Mouse (Mus musculus) spleen, adult 2 months (tissue): ENCODE measurements around the gene Zdhhc7. TPM values are rescaled to one million over a fixed set of nuclear protein-coding genes. Genes with fewer than 3 reads are reported as not detected.
A peak's percentile ranks its signal among the peaks of the same experiment; 100 is the strongest.

Experiments
- DNase-seq, 2 experiments: peaks; one replicate each; pipeline versions ENCODE4 v3.0.0 to v3.0.0-alpha.2; 2012 to 2021; ENCODE audit warnings: low spot score in 2 of 2, low read depth in 1 of 2
- H3K27ac ChIP-seq: fragments of 200-500 bp; 2 replicates; pipeline ENCODE4 v1.5.1; 2012; ENCODE audit warnings: low read length, inconsistent platforms; ENCODE audit not compliant: insufficient read depth
- H3K27me3 ChIP-seq: fragments of 200-500 bp; 2 replicates; pipeline ENCODE4 v1.6.1; 2012; ENCODE audit warnings: mild to moderate bottlenecking, moderate library complexity, low read length, inconsistent platforms; ENCODE audit not compliant: control insufficient read depth, insufficient read depth
- H3K36me3 ChIP-seq: fragments of 200-500 bp; 2 replicates; pipeline ENCODE4 v1.6.1; 2012; ENCODE audit warnings: mild to moderate bottlenecking, low read length, inconsistent platforms; ENCODE audit not compliant: control insufficient read depth, insufficient read depth
- H3K4me1 ChIP-seq: fragments of 200-500 bp; 2 replicates; pipeline ENCODE4 v1.6.1; 2011; ENCODE audit warnings: inconsistent platforms; ENCODE audit not compliant: control insufficient read depth, insufficient read depth, insufficient read length
- H3K4me3 ChIP-seq: fragments of 200-500 bp; 2 replicates; pipeline ENCODE4 v1.5.1; 2011; ENCODE audit warnings: mild to moderate bottlenecking, inconsistent platforms; ENCODE audit not compliant: insufficient read depth, insufficient read length; ENCODE audit errors: extremely low read depth
- CTCF ChIP-seq: fragments of 200-500 bp; IDR thresholded peaks from 2 replicates; pipeline ENCODE4 v1.5.1; 2011; ENCODE audit warnings: mild to moderate bottlenecking, inconsistent platforms; ENCODE audit not compliant: insufficient read depth, insufficient read length, insufficient replicate concordance; ENCODE audit errors: extremely low read depth
- POLR2A ChIP-seq: fragments of 200-500 bp; IDR thresholded peaks from 2 replicates; pipeline ENCODE4 v1.6.1; 2011; ENCODE audit warnings: low read depth, low read length, inconsistent platforms
- WGBS: fragments of 180-500 bp; shearing (Covaris S2); methylation state at CpG from one replicate; pipeline ENCODE4 v1.1.7; 2018; 5-methylcytosine and 5-hydroxymethylcytosine counted together
- polyA plus RNA-seq: library from polyadenylated mRNA; depleted of rRNA; stranded (reverse); fragments of >200 nt; gene quantifications from 2 replicates; pipeline ENCODE4 v1.2.3, GENCODE M21; 2012

Zdhhc7 gene
- polyA plus RNA-seq, 1 experiment, result 45.8 TPM

GRCm38 (mm10) chr8:120138958-120139357 is 37.7 kb upstream of the Zdhhc7 start:
- H3K4me1 ChIP-seq, result no peaks in the 10 kb centered on the region
- H3K27me3 ChIP-seq, result no peaks in the 10 kb centered on the region
- H3K4me3 ChIP-seq, result no peak overlapping the region
- DNase-seq, result no peak
- no peak overlapping the region for H3K27ac ChIP-seq
- 91% methylated on average over 2 of the region's 2 CpGs for WGBS
- no peaks in the 10 kb centered on the region for H3K36me3 ChIP-seq
- no peak for TF ChIP-seq POLR2A
- no peak for TF ChIP-seq CTCF

GRCm38 (mm10) chr8:120136618-120137017 is 35.3 kb upstream of the Zdhhc7 start:
- 87% methylated on average over 7 of the region's 7 CpGs for WGBS
- no peaks in the 10 kb centered on the region for H3K27me3 ChIP-seq
- H3K4me1 ChIP-seq, result no peaks in the 10 kb centered on the region
- TF ChIP-seq POLR2A (no peak), CTCF (no peak)
- H3K4me3 ChIP-seq, result no peak overlapping the region
- no peaks in the 10 kb centered on the region for H3K36me3 ChIP-seq
- no peak for DNase-seq
- no peak overlapping the region for H3K27ac ChIP-seq

DNA sequence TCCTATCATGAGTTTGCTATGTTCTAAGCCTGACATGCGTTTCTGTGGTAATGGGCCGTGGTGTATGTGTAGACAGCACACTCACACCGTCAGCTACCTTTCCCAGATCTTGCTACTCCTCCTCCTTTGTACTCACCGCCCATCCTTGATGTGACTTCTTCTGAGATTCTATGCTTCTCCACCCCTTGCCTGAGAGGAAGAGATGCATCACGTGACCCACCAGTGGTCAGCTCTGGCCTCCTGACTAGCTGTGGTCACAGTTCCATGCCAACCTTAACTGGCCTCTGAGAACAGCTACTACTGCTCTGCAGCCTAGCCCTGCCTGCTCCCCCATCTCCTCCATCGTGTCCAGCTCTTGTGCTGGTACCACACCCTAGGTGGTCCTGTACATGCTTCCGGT is 34.4 kb upstream of the Zdhhc7 start:
- TF ChIP-seq CTCF (no peak), POLR2A (no peak)
- 90% methylated on average over 7 of the region's 7 CpGs for WGBS
- no peak overlapping the region for H3K27ac ChIP-seq
- no peaks in the 10 kb centered on the region for H3K4me1 ChIP-seq
- H3K27me3 ChIP-seq, result no peaks in the 10 kb centered on the region
- DNase-seq, result no peak
- H3K36me3 ChIP-seq, result no peaks in the 10 kb centered on the region
- H3K4me3 ChIP-seq, result no peak overlapping the region

DNA sequence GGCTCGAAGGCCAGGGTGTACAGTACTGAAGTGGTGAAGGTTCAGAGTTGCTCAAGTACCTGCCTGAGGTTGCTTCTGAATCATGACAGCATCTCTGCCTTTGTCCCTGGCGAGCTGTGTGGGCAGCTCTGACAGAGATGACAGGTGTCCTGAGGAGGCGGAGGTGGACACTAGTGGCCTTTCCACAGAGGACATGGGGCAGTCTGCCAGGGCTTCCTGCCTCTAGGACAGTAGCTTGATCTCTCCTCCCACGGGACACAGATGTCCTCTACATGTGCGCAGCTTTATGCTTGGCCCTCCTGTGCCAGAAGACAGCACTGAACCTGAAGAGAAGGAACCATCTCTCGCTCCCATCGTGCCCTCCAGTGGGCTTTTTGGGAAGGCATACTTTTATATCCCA is 31.9 kb upstream of the Zdhhc7 start:
- TF ChIP-seq POLR2A, result no peak
- no peak for TF ChIP-seq CTCF
- H3K27me3 ChIP-seq, result no peaks in the 10 kb centered on the region
- no peaks in the 10 kb centered on the region for H3K36me3 ChIP-seq
- DNase-seq, result no peak
- 78% methylated on average over 7 of the region's 7 CpGs for WGBS
- H3K27ac ChIP-seq, result no peak overlapping the region
- no peaks in the 10 kb centered on the region for H3K4me1 ChIP-seq
- no peak overlapping the region for H3K4me3 ChIP-seq

DNA sequence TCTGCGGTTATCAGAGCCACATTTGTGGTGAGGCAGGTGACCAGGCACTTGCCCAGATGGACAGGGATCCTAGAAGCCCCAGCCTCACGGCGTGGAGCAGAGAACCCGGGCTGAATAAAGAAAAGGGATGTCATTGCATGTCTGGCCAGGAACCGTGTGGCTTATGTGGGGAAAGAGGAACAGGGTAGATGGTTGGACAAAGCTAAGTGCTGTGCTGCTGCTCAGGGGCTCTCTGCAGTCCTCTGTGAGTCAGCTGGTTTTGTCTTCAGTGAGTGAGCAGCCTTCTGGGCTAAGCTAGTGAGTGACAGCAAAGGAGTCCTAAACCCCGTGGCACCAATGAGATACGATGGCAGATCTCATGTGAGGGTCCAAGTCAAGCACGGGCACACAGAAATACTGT is 29.9 kb upstream of the Zdhhc7 start:
- Histone ChIP-seq H3K4me1 (no peaks in the 10 kb centered on the region), H3K36me3 (no peaks in the 10 kb centered on the region), H3K27ac (no peak overlapping the region), H3K27me3 (no peaks in the 10 kb centered on the region), H3K4me3 (no peak overlapping the region)
- TF ChIP-seq POLR2A, result no peak
- TF ChIP-seq CTCF, result no peak
- 21% methylated on average over 8 of the region's 8 CpGs for WGBS
- no peak for DNase-seq

DNA sequence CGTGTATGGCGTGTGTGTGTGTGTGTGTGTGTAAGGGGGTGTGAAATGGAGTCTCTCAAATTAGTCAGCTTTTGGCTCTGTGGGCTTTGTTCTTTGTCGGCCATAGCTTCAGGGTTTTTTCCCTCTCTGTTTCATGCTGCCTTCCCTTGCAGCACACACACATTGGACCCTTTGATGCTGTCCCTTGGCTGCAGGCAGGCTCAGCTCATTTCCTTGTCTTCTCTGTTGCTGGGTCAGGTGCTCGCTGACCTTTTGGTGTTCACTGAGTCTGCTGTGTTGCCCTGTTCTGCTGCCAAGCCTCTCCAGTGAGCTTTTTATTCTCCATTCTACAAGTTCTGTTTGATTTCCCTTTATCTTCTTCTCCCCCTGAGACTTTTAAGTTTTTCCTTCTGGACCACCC is 28.3 kb upstream of the Zdhhc7 start:
- 84% methylated on average over 4 of the region's 4 CpGs for WGBS
- H3K36me3 ChIP-seq, result no peaks in the 10 kb centered on the region
- H3K27ac ChIP-seq, result no peak overlapping the region
- H3K4me1 ChIP-seq, result no peaks in the 10 kb centered on the region
- no peak overlapping the region for H3K4me3 ChIP-seq
- no peak for DNase-seq
- no peaks in the 10 kb centered on the region for H3K27me3 ChIP-seq
- TF ChIP-seq CTCF (no peak), POLR2A (no peak)

DNA sequence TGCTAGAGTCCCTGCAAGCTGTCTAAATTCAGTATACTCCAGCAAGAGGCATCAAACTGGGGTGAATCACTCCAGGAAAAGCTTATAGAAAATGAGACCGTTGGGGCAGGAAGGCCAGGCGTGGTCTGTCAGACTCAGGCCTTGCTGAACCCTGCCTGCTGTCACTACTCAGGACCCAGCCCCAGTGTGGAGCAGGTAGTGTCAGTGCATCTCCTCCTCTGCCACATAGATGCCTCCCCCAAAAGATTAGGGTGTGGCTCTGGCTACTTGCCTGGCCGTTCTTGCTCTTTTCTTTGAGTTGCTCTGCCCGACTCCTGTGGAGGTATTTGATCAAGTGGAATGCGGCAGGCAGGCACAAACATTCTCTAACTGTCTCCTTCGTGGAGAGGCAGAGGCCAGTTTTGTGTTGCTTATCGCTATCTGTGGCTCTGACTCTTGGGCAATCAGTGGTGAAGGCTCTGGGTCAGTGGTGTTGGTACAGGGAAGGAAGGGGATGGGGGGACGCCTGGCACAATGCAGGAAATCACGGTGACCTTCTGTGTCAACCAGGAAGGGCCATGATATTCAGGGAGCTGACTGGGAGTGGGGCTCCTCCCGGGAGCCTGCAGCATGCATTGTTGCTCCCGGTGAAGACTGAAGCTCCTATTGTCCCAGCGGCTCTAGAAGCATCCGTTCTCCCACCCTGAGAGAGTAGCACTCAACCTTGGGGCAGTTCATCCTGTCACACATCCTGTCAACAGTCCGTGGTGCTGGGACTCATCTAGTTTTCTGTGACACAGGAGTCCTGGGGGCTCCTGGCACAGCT is 25.3 kb upstream of the Zdhhc7 start:
- Histone ChIP-seq H3K27ac (0 out of 2 replicates have a peak overlapping the region, but pooled peaks have one; percentile 27), H3K4me3 (no peak overlapping the region), H3K36me3 (no peaks in the 10 kb centered on the region), H3K4me1 (no peaks in the 10 kb centered on the region), H3K27me3 (no peaks in the 10 kb centered on the region)
- TF ChIP-seq POLR2A (no peak), CTCF (no peak)
- no peak for DNase-seq
- 64% methylated on average over 14 of the region's 14 CpGs for WGBS
